Mouse (Mus musculus): ENCODE measurements around the gene Hdac5.
"Not testable (repeated sequence)": the region's sequence is repeated elsewhere in the genome, so short reads cannot be mapped to it uniquely, and the experiment has no call there.

The Hdac5 gene

DNA sequence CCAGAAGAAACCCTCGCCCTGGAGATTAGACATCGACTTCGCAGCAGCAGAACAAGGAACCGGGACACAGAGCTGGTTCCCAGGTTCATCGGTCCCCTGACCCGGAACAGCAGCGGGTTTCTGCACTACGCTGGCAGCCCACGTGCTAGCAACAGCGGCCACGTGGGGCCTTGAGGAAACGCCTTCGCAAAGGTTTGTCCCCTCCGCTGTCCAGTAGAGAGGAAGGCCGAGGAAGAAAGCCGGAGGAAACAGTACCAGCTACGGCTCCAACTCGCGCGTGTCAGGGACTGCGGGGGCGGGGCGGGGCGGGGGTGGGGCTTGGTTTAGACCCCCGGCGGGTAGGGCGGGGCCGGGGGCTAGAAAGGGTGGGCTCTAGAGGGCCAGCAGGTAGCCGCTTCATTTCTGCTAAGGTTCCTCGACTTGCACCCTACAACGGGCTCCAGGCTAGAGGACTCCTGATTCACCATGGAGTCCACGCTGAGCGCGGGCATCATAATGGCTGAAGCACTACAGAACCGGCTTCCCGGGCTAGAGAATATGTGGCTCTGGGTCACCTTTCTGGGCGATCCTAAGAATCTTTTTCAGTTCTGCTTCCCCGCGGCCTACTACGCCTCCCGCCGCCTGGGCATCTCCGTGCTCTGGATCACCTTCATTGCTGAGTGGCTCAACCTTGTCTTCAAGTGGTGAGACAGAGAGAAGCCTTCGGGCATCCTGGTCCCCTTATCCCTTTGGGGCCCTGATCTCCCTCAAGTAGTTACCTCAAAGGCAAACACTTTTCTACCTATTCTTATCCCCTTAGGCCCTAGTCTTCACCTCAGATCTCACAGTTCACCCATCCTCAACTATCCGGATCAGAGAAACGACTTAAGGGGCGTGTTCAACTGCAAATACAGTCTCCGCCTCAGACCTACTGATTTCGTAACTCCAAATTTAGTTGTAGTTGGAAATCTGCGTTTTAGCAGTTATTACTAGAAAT is 40.2 kb downstream of the Hdac5 start, which contains the start of gene G6pc3:
G6pc3 (plus strand) TSS at position 160 of the 976 bp plus-strand sequence.
- no peaks in the 10 kb centered on the region for H3K27me3 ChIP-seq (ENCODE audit: control insufficient read depth, insufficient read depth, low read length, poor library complexity, severe bottlenecking)
- peak; percentile 91 for DNase-seq (ENCODE audit: low read depth, low spot score)
- H3K36me3 ChIP-seq (ENCODE audit: control insufficient read depth, insufficient read depth, low read length, poor library complexity, severe bottlenecking) = no peaks in the 10 kb centered on the region

GRCm38 (mm10) chr11:102188980-102189379 is 41.0 kb downstream of the Hdac5 start:
- no peaks in the 10 kb centered on the region for H3K27me3 ChIP-seq (ENCODE audit: control insufficient read depth, insufficient read depth, low read length, poor library complexity, severe bottlenecking)
- DNase-seq (ENCODE audit: low read depth, low spot score) = peak; percentile 13

GRCm38 (mm10) chr11:102186235-102186634 is 43.7 kb downstream of the Hdac5 start:
- Histone ChIP-seq H3K27me3 (ENCODE audit: control insufficient read depth, insufficient read depth, low read length, poor library complexity, severe bottlenecking) (no peaks in the 10 kb centered on the region), H3K36me3 (ENCODE audit: control insufficient read depth, insufficient read depth, low read length, poor library complexity, severe bottlenecking) (peaks cover 2% of the 10 kb centered on the region)
- no peak for DNase-seq (ENCODE audit: low read depth, low spot score)

More at GRCm38 (mm10) chr11:102188980-102189379, 41.0 kb downstream of the Hdac5 start:
- no peaks in the 10 kb centered on the region for H3K36me3 ChIP-seq (ENCODE audit: control insufficient read depth, insufficient read depth, low read length, poor library complexity, severe bottlenecking)

GRCm38 (mm10) chr11:102185677-102186076 is 44.3 kb downstream of the Hdac5 start:
- no peak for DNase-seq (ENCODE audit: low read depth, low spot score)
- H3K36me3 ChIP-seq (ENCODE audit: control insufficient read depth, insufficient read depth, low read length, poor library complexity, severe bottlenecking) = peaks cover 2% of the 10 kb centered on the region
- no peaks in the 10 kb centered on the region for H3K27me3 ChIP-seq (ENCODE audit: control insufficient read depth, insufficient read depth, low read length, poor library complexity, severe bottlenecking)

DNA sequence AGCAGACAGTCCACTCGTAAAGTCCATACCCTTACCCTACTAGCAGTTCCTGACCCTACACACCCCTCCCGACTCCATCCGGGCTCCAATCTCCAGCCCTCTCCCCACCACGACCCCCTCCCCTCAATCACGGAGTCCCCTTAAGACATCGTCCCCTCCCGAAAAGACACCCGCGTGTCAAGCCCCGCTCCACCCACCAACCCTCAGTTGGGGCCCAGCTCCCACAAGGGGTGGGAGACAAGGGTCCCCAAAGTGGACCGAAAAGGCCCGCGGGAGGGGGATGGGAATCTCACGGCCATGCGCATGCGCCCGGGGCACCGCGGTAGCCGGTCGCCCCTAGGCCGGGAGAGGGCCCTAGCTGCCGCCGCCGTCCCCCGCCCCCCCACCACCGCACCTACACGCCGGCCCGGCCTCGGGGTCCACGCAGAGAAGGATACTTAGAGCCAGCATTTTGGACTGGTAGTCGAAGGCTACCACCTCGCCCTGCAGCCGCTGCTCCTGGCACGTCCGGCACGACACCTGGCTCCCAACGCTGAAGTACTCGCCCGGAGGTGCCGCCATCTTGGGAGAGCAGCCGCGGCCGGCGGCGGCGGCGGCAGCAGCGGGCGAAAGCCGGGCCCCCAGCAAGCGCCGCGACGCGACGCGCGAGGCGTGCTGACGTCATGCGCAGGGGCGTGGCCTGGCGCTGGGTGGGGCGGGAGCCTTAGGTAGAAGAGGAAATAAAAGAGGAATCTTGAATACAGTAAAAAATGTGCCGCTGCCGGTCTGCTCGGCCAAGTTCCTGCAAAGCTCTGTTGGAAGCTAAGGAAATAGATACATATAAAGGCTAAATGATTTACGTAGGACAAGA is 45.1 kb downstream of the Hdac5 start, which contains the start of gene Lsm12:
Lsm12 (minus strand) TSS at position 651 of the 850 bp plus-strand sequence.
- H3K27me3 ChIP-seq (ENCODE audit: control insufficient read depth, insufficient read depth, low read length, poor library complexity, severe bottlenecking) = no peaks in the 10 kb centered on the region
- peaks cover 2% of the 10 kb centered on the region for H3K36me3 ChIP-seq (ENCODE audit: control insufficient read depth, insufficient read depth, low read length, poor library complexity, severe bottlenecking)
- DNase-seq (ENCODE audit: low read depth, low spot score) = peak; percentile 97

GRCm38 (mm10) chr11:102184253-102184645 is 45.7 kb downstream of the Hdac5 start:
- no peak for DNase-seq (ENCODE audit: low read depth, low spot score)
- peaks cover 3% of the 10 kb centered on the region for H3K36me3 ChIP-seq (ENCODE audit: control insufficient read depth, insufficient read depth, low read length, poor library complexity, severe bottlenecking)

DNA sequence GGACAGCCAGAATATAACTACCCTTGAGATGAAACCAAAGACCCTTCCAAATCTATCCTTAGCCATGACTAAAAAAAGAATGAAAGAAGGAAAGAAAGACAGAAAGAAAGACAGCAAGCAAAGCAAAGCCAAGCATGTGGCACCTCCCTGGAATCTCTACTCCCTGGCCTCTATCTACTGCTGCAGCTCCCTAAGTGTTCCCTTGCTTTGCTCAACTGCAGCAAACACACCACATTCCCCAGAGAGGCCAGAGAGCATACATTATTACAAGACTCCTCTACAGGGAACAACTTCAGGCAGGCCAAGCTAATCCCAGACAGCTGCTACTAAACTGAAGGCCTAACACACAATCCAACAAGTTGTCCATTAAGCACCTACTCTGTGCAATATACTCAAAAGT is 50.1 kb downstream of the Hdac5 start:
- DNase-seq (ENCODE audit: low read depth, low spot score) = no peak
- Histone ChIP-seq H3K36me3 (ENCODE audit: control insufficient read depth, insufficient read depth, low read length, poor library complexity, severe bottlenecking) (peaks cover 7% of the 10 kb centered on the region), H3K27me3 (ENCODE audit: control insufficient read depth, insufficient read depth, low read length, poor library complexity, severe bottlenecking) (no peaks in the 10 kb centered on the region)

More at GRCm38 (mm10) chr11:102184253-102184645, 45.7 kb downstream of the Hdac5 start:
- H3K27me3 ChIP-seq (ENCODE audit: control insufficient read depth, insufficient read depth, low read length, poor library complexity, severe bottlenecking) = no peaks in the 10 kb centered on the region

GRCm38 (mm10) chr11:102168689-102169088 is 61.3 kb downstream of the Hdac5 start:
- DNase-seq (ENCODE audit: low read depth, low spot score) = no peak
- no peaks in the 10 kb centered on the region; the same call in 1 of the 2 replicates for H3K27me3 ChIP-seq (ENCODE audit: control insufficient read depth, insufficient read depth, low read length, poor library complexity, severe bottlenecking)
- H3K36me3 ChIP-seq (ENCODE audit: control insufficient read depth, insufficient read depth, low read length, poor library complexity, severe bottlenecking) = peaks cover 15% of the 10 kb centered on the region

GRCm38 (mm10) chr11:102167539-102167938 is 62.4 kb downstream of the Hdac5 start:
- peaks cover 14% of the 10 kb centered on the region for H3K36me3 ChIP-seq (ENCODE audit: control insufficient read depth, insufficient read depth, low read length, poor library complexity, severe bottlenecking)
- no peak for DNase-seq (ENCODE audit: low read depth, low spot score)
- H3K27me3 ChIP-seq (ENCODE audit: control insufficient read depth, insufficient read depth, low read length, poor library complexity, severe bottlenecking) = no peaks in the 10 kb centered on the region; the same call in 1 of the 2 replicates

DNA sequence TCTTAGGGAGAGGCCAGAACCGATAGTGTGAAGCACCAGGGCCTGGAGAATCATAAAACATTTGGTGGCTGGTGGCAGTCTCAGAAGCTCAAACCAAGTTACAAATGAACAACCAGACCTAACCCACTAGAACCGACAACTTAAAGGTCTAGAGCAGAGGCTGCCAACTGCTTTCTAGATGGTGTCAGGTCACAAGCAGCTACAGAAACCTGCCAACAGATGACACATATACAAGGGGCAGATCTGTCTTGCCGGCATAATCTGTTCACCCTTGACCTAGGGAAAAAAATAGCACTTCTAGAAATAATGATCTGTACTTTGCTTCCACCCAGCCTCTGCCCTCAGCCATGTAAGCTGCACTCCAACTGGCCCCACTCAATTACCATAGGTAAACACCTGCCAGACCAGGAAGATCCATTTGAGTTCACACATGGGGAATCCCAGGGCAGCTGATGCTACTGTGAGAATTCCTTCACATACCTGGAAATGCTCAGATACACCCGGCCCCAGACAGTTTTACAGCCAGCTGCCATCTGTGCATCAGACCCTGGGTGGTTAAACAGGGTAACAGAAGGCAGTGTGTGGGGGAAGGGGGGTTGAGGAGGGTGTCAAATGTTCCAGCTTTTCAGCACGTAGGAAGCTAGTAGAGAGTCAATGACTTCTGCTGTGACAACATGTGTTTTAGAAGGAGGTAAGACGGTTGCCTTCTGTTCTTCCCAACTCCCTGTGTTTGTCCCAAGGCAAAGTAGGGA is 63.8 kb downstream of the Hdac5 start:
- Histone ChIP-seq H3K36me3 (ENCODE audit: control insufficient read depth, insufficient read depth, low read length, poor library complexity, severe bottlenecking) (peaks cover 17% of the 10 kb centered on the region), H3K27me3 (ENCODE audit: control insufficient read depth, insufficient read depth, low read length, poor library complexity, severe bottlenecking) (no peaks in the 10 kb centered on the region; the same call in 1 of the 2 replicates)
- no peak for DNase-seq (ENCODE audit: low read depth, low spot score)

GRCm38 (mm10) chr11:102159781-102160180 is 70.2 kb downstream of the Hdac5 start:
- H3K36me3 ChIP-seq (ENCODE audit: control insufficient read depth, insufficient read depth, low read length, poor library complexity, severe bottlenecking) = peaks cover 6% of the 10 kb centered on the region; the same call in 1 of the 2 replicates
- H3K27me3 ChIP-seq (ENCODE audit: control insufficient read depth, insufficient read depth, low read length, poor library complexity, severe bottlenecking) = no peaks in the 10 kb centered on the region
- DNase-seq (ENCODE audit: low read depth, low spot score) = no peak

GRCm38 (mm10) chr11:102158024-102158423 is 71.9 kb downstream of the Hdac5 start:
- DNase-seq (ENCODE audit: low read depth, low spot score); H3K36me3 ChIP-seq (ENCODE audit: control insufficient read depth, insufficient read depth, low read length, poor library complexity, severe bottlenecking); H3K27me3 ChIP-seq (ENCODE audit: control insufficient read depth, insufficient read depth, low read length, poor library complexity, severe bottlenecking): not testable (repeated sequence)

DNA sequence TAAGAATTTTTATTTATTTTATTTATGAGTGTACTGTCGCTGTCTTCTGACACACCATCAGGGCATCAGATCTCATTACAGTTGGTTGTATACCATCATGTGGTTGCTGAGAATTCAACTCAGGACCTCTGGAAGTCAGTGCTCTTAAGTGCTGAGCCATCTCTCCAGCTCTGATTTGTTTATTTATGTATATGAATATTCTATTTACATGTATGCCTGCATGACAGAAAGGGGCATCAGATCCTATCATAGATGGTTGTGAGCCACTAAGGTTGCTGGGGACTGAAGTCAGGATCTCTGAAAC is 73.2 kb downstream of the Hdac5 start:
- DNase-seq (ENCODE audit: low read depth, low spot score) = no peak
- H3K27me3 ChIP-seq (ENCODE audit: control insufficient read depth, insufficient read depth, low read length, poor library complexity, severe bottlenecking) = no peaks in the 10 kb centered on the region
- H3K36me3 ChIP-seq (ENCODE audit: control insufficient read depth, insufficient read depth, low read length, poor library complexity, severe bottlenecking) = peaks cover 6% of the 10 kb centered on the region; the same call in 1 of the 2 replicates
